Mouse (Mus musculus): ENCODE data around the gene Dgkh. TPM values are rescaled to one million over a fixed set of nuclear protein-coding genes. Genes with fewer than 3 reads are reported as not detected.

Dgkh gene
- polyA plus RNA-seq, 1 experiment = 49.3 TPM

- H3K27me3 ChIP-seq (ENCODE audit: control insufficient read depth, insufficient read depth, low read length) = no peaks in the 10 kb centered on the region
- no peaks in the 10 kb centered on the region for H3K4me1 ChIP-seq (ENCODE audit: control insufficient read depth, insufficient read depth, low read length)
- no peak overlapping the region for H3K4me3 ChIP-seq (ENCODE audit: control insufficient read depth, low read depth, low read length)
- TF ChIP-seq POLR2A (IDR thresholded peaks at IDR 0.05; ENCODE audit: control insufficient read depth, low read depth, low read length) (no peak), CTCF (IDR thresholded peaks at IDR 0.05; ENCODE audit: control insufficient read depth, insufficient read depth, insufficient replicate concordance, low read depth, low read length) (no peak)
- no peaks in the 10 kb centered on the region for H3K36me3 ChIP-seq (ENCODE audit: control insufficient read depth, insufficient read depth, low read length)
- no peak overlapping the region for H3K27ac ChIP-seq (ENCODE audit: control insufficient read depth, insufficient read depth, low read depth, low read length)
Measured at GRCm38 (mm10) chr14:78691926-78692487, 40.6 kb downstream of the Dgkh start.

- H3K4me3 ChIP-seq (ENCODE audit: control insufficient read depth, low read depth, low read length) = no peak overlapping the region
- TF ChIP-seq POLR2A (IDR thresholded peaks at IDR 0.05; ENCODE audit: control insufficient read depth, low read depth, low read length) = no peak
Measured at GRCm38 (mm10) chr14:78690883-78691282, 41.7 kb downstream of the Dgkh start.

GRCm38 (mm10) chr14:78690387-78690786 is 42.2 kb downstream of the Dgkh start:
- Histone ChIP-seq H3K4me3 (ENCODE audit: control insufficient read depth, low read depth, low read length) (no peak overlapping the region), H3K36me3 (ENCODE audit: control insufficient read depth, insufficient read depth, low read length) (no peaks in the 10 kb centered on the region), H3K4me1 (ENCODE audit: control insufficient read depth, insufficient read depth, low read length) (no peaks in the 10 kb centered on the region), H3K27ac (ENCODE audit: control insufficient read depth, insufficient read depth, low read depth, low read length) (no peak overlapping the region), H3K27me3 (ENCODE audit: control insufficient read depth, insufficient read depth, low read length) (no peaks in the 10 kb centered on the region)
- TF ChIP-seq CTCF (IDR thresholded peaks at IDR 0.05; ENCODE audit: control insufficient read depth, insufficient read depth, insufficient replicate concordance, low read depth, low read length) (no peak), POLR2A (IDR thresholded peaks at IDR 0.05; ENCODE audit: control insufficient read depth, low read depth, low read length) (no peak)

More at GRCm38 (mm10) chr14:78690883-78691282, 41.7 kb downstream of the Dgkh start:
- Histone ChIP-seq H3K27ac (ENCODE audit: control insufficient read depth, insufficient read depth, low read depth, low read length) (no peak overlapping the region), H3K27me3 (ENCODE audit: control insufficient read depth, insufficient read depth, low read length) (no peaks in the 10 kb centered on the region), H3K36me3 (ENCODE audit: control insufficient read depth, insufficient read depth, low read length) (no peaks in the 10 kb centered on the region), H3K4me1 (ENCODE audit: control insufficient read depth, insufficient read depth, low read length) (no peaks in the 10 kb centered on the region)

GRCm38 (mm10) chr14:78689950-78690349 is 42.6 kb downstream of the Dgkh start:
- H3K27ac ChIP-seq (ENCODE audit: control insufficient read depth, insufficient read depth, low read depth, low read length) = no peak overlapping the region
- TF ChIP-seq CTCF (IDR thresholded peaks at IDR 0.05; ENCODE audit: control insufficient read depth, insufficient read depth, insufficient replicate concordance, low read depth, low read length) = no peak
- TF ChIP-seq POLR2A (IDR thresholded peaks at IDR 0.05; ENCODE audit: control insufficient read depth, low read depth, low read length) = no peak
- no peaks in the 10 kb centered on the region for H3K4me1 ChIP-seq (ENCODE audit: control insufficient read depth, insufficient read depth, low read length)

GRCm38 (mm10) chr14:78687716-78688115 is 44.9 kb downstream of the Dgkh start:
- Histone ChIP-seq H3K4me1 (ENCODE audit: control insufficient read depth, insufficient read depth, low read length) (no peaks in the 10 kb centered on the region), H3K4me3 (ENCODE audit: control insufficient read depth, low read depth, low read length) (no peak overlapping the region), H3K27ac (ENCODE audit: control insufficient read depth, insufficient read depth, low read depth, low read length) (no peak overlapping the region), H3K27me3 (ENCODE audit: control insufficient read depth, insufficient read depth, low read length) (no peaks in the 10 kb centered on the region), H3K36me3 (ENCODE audit: control insufficient read depth, insufficient read depth, low read length) (no peaks in the 10 kb centered on the region)
- no peak for TF ChIP-seq POLR2A (IDR thresholded peaks at IDR 0.05; ENCODE audit: control insufficient read depth, low read depth, low read length)
- no peak for TF ChIP-seq CTCF (IDR thresholded peaks at IDR 0.05; ENCODE audit: control insufficient read depth, insufficient read depth, insufficient replicate concordance, low read depth, low read length)

More at GRCm38 (mm10) chr14:78689950-78690349, 42.6 kb downstream of the Dgkh start:
- no peaks in the 10 kb centered on the region for H3K27me3 ChIP-seq (ENCODE audit: control insufficient read depth, insufficient read depth, low read length)
- no peak overlapping the region for H3K4me3 ChIP-seq (ENCODE audit: control insufficient read depth, low read depth, low read length)
- H3K36me3 ChIP-seq (ENCODE audit: control insufficient read depth, insufficient read depth, low read length) = no peaks in the 10 kb centered on the region

GRCm38 (mm10) chr14:78686701-78687100 is 45.9 kb downstream of the Dgkh start:
- Histone ChIP-seq H3K27ac (ENCODE audit: control insufficient read depth, insufficient read depth, low read depth, low read length) (no peak overlapping the region), H3K36me3 (ENCODE audit: control insufficient read depth, insufficient read depth, low read length) (no peaks in the 10 kb centered on the region), H3K27me3 (ENCODE audit: control insufficient read depth, insufficient read depth, low read length) (no peaks in the 10 kb centered on the region), H3K4me3 (ENCODE audit: control insufficient read depth, low read depth, low read length) (no peak overlapping the region), H3K4me1 (ENCODE audit: control insufficient read depth, insufficient read depth, low read length) (no peaks in the 10 kb centered on the region)
- TF ChIP-seq POLR2A (IDR thresholded peaks at IDR 0.05; ENCODE audit: control insufficient read depth, low read depth, low read length) (no peak), CTCF (IDR thresholded peaks at IDR 0.05; ENCODE audit: control insufficient read depth, insufficient read depth, insufficient replicate concordance, low read depth, low read length) (no peak)

- no peak overlapping the region for H3K4me3 ChIP-seq (ENCODE audit: control insufficient read depth, low read depth, low read length)
- H3K27ac ChIP-seq (ENCODE audit: control insufficient read depth, insufficient read depth, low read depth, low read length) = no peak overlapping the region
- no peaks in the 10 kb centered on the region for H3K4me1 ChIP-seq (ENCODE audit: control insufficient read depth, insufficient read depth, low read length)
- no peaks in the 10 kb centered on the region for H3K27me3 ChIP-seq (ENCODE audit: control insufficient read depth, insufficient read depth, low read length)
- no peaks in the 10 kb centered on the region for H3K36me3 ChIP-seq (ENCODE audit: control insufficient read depth, insufficient read depth, low read length)
- TF ChIP-seq POLR2A (IDR thresholded peaks at IDR 0.05; ENCODE audit: control insufficient read depth, low read depth, low read length) = no peak
- TF ChIP-seq CTCF (IDR thresholded peaks at IDR 0.05; ENCODE audit: control insufficient read depth, insufficient read depth, insufficient replicate concordance, low read depth, low read length) = no peak
Measured at GRCm38 (mm10) chr14:78684171-78684570, 48.4 kb downstream of the Dgkh start.

- H3K4me3 ChIP-seq (ENCODE audit: control insufficient read depth, low read depth, low read length) = no peak overlapping the region
- TF ChIP-seq CTCF (IDR thresholded peaks at IDR 0.05; ENCODE audit: control insufficient read depth, insufficient read depth, insufficient replicate concordance, low read depth, low read length) = no peak
- no peak for TF ChIP-seq POLR2A (IDR thresholded peaks at IDR 0.05; ENCODE audit: control insufficient read depth, low read depth, low read length)
- H3K27ac ChIP-seq (ENCODE audit: control insufficient read depth, insufficient read depth, low read depth, low read length) = no peak overlapping the region
- no peaks in the 10 kb centered on the region for H3K4me1 ChIP-seq (ENCODE audit: control insufficient read depth, insufficient read depth, low read length)
- no peaks in the 10 kb centered on the region for H3K27me3 ChIP-seq (ENCODE audit: control insufficient read depth, insufficient read depth, low read length)
- no peaks in the 10 kb centered on the region for H3K36me3 ChIP-seq (ENCODE audit: control insufficient read depth, insufficient read depth, low read length)
Measured at GRCm38 (mm10) chr14:78678981-78679380, 53.6 kb downstream of the Dgkh start.
